Comparison of ENCODE assay signal across 9 mouse cellular contexts in genomic region chr11:70020022-70020631, GRCm38 (mm10). TPM values are rescaled to one million over a fixed set of nuclear protein-coding genes. Genes with fewer than 3 reads are reported as not detected.
A peak's percentile ranks its signal among the peaks of the same experiment; 100 is the strongest.
DNase-seq lines count a peak whose midpoint lies in the region; ATAC-seq and TF ChIP-seq lines count a peak whose summit lies in the region.
"Had no signal": no experiment of that assay in that cellular context is flagged by ENCODE, and none has a peak within 500 bp of the region (broad histone marks: within the 10 kb centered on the region; RNA-seq: fewer than 3 reads in every experiment).

No protein-coding gene starts in this region.

- H3K9me3 ChIP-seq in megakaryocyte, embryonic 14.5 days, result no peaks in the 10 kb centered on the region
- H3K9me3 ChIP-seq in midbrain, postnatal 0 days (ENCODE audit: low read length), result no peaks in the 10 kb centered on the region
- H3K9me3 ChIP-seq: G1E had no signal

- peaks cover 15% of the 10 kb centered on the region for H3K4me1 ChIP-seq in cerebellum, adult 2 months (ENCODE audit: control insufficient read depth, insufficient read depth, low read length)
- peaks cover 78% of the 10 kb centered on the region for H3K4me1 ChIP-seq in megakaryocyte, embryonic 14.5 days
- peaks cover 22% of the 10 kb centered on the region for H3K4me1 ChIP-seq in midbrain, postnatal 0 days (ENCODE audit: insufficient read depth, low read length)

- ATAC-seq in megakaryocyte, adult 5-6 weeks (ENCODE audit: poor library complexity, severe bottlenecking), result no peak
- ATAC-seq in midbrain, postnatal 0 days (ENCODE audit: low FRiP score), result no peak

- peak in 1 of 2 experiments; percentile 40 for DNase-seq in cerebellum, adult 2 months
- no peak for DNase-seq in cerebellum, postnatal 36 days
- DNase-seq in induced T-regulatory cell, adult 2 months (ENCODE audit: low read depth), result peak; percentile 53
- peak; percentile 30 for DNase-seq in midbrain, postnatal 0 days (ENCODE audit: low spot score)
- no peak for DNase-seq in frontal cortex, postnatal 36 days (ENCODE audit: low spot score in 2 of 2)
- no peak for DNase-seq in retina, embryonic 14.5 days (ENCODE audit: low spot score)

- H3K9ac ChIP-seq in midbrain, postnatal 0 days (replicated peaks; ENCODE audit: low read length, poor library complexity, severe bottlenecking), result peak overlapping the region; percentile 80

- no peak overlapping the region for H3K27ac ChIP-seq in cerebellum, adult 2 months (ENCODE audit: insufficient read depth, low read length)
- H3K27ac ChIP-seq in midbrain, postnatal 0 days (ENCODE audit: low read depth, low read length), result peak overlapping the region; percentile 96

- peak overlapping the region; percentile 67 for H3K4me3 ChIP-seq in cerebellum, adult 2 months (replicated peaks; ENCODE audit: insufficient read depth, low read depth, low read length)
- H3K4me3 ChIP-seq in megakaryocyte, embryonic 14.5 days (replicated peaks), result peak overlapping the region; percentile 93
- peak overlapping the region; percentile 63 for H3K4me3 ChIP-seq in midbrain, postnatal 0 days (ENCODE audit: low read depth, low read length)

- no peaks in the 10 kb centered on the region for H3K27me3 ChIP-seq in cerebellum, adult 2 months (ENCODE audit: control insufficient read depth, insufficient read depth, low read length)
- H3K27me3 ChIP-seq in megakaryocyte, embryonic 14.5 days (replicated peaks), result no peaks in the 10 kb centered on the region
- H3K27me3 ChIP-seq in midbrain, postnatal 0 days (ENCODE audit: insufficient read depth, low read length), result no peaks in the 10 kb centered on the region

- peak overlapping the region; percentile 87 for H3K4me2 ChIP-seq in midbrain, postnatal 0 days (ENCODE audit: low read depth, low read length, poor library complexity, severe bottlenecking)

- no peak for TF ChIP-seq CTCF in cerebellum, adult 2 months (IDR thresholded peaks at IDR 0.05; ENCODE audit: borderline replicate concordance, insufficient read depth, low read depth, low read length)
- no peak for TF ChIP-seq CTCF in midbrain, postnatal 0 days (IDR thresholded peaks at IDR 0.05)

- 6% methylated on average over 8 of the region's 8 CpGs for WGBS in cerebellum, adult 2 months
- WGBS in midbrain, postnatal 0 days, result 9% methylated on average over 7 of the region's 8 CpGs

- H3K36me3 ChIP-seq in megakaryocyte, embryonic 14.5 days (replicated peaks; ENCODE audit: low read length), result no peaks in the 10 kb centered on the region
- H3K36me3 ChIP-seq in midbrain, postnatal 0 days (ENCODE audit: insufficient read depth, low read length), result no peaks in the 10 kb centered on the region
- H3K36me3 ChIP-seq: G1E had no signal

- no peak for TF ChIP-seq POLR2A in cerebellum, adult 2 months (IDR thresholded peaks at IDR 0.05; ENCODE audit: borderline replicate concordance, insufficient read depth, low read length)

RNA-seq across cellular contexts. Expression of gene Dlg4, which starts 3.4 kb away (rescaled TPM):
- 352 and 374 TPM in 2 replicates for polyA plus RNA-seq in cerebellum, adult 2 months (2012; rRNA removed)
- polyA plus RNA-seq in megakaryocyte, embryonic 14.5 days (2012; ENCODE audit: insufficient read depth, low replicate concordance), result 16.1 and 22.0 TPM in 2 replicates
- 5.2 and 10.1 TPM in 2 replicates for total RNA-seq in megakaryocyte, adult 5-6 weeks (2015)
- 1.3 and 3.7 TPM in 2 replicates for total RNA-seq in megakaryocyte, adult 5-6 weeks (2017)
- total RNA-seq in midbrain, postnatal 0 days (2014; rRNA removed), result 256 and 269 TPM in 2 replicates
- 16.1 and 18.1 TPM in 2 replicates for polyA plus RNA-seq in midbrain, postnatal 0 days (2015; fragmentation: Nextera tagmentation; extraction: Ambion mirVana)

RNA-seq across cellular contexts. Expression of gene Acadvl, which starts 4.9 kb away (rescaled TPM):
- polyA plus RNA-seq in cerebellum, adult 2 months (2012; rRNA removed), result 104 and 112 TPM in 2 replicates
- polyA plus RNA-seq in megakaryocyte, embryonic 14.5 days (2012; ENCODE audit: insufficient read depth, low replicate concordance), result 12.7 and 34.2 TPM in 2 replicates
- 32.7 and 35.0 TPM in 2 replicates for total RNA-seq in megakaryocyte, adult 5-6 weeks (2015)
- total RNA-seq in megakaryocyte, adult 5-6 weeks (2017), result 31.7 and 37.0 TPM in 2 replicates
- total RNA-seq in midbrain, postnatal 0 days (2014; rRNA removed), result 35.9 and 42.7 TPM in 2 replicates
- polyA plus RNA-seq in midbrain, postnatal 0 days (2015; fragmentation: Nextera tagmentation; extraction: Ambion mirVana), result 62.1 and 64.2 TPM in 2 replicates

RNA-seq across cellular contexts. Expression of gene Dvl2, which starts 19.7 kb away (rescaled TPM):
- 27.2 and 28.9 TPM in 2 replicates for polyA plus RNA-seq in cerebellum, adult 2 months (2012; rRNA removed)
- 28.6 and 64.4 TPM in 2 replicates for polyA plus RNA-seq in megakaryocyte, embryonic 14.5 days (2012; ENCODE audit: insufficient read depth, low replicate concordance)
- 7.9 and 9.3 TPM in 2 replicates for total RNA-seq in megakaryocyte, adult 5-6 weeks (2015)
- total RNA-seq in megakaryocyte, adult 5-6 weeks (2017), result 12.7 and 16.9 TPM in 2 replicates
- 31.5 and 33.3 TPM in 2 replicates for total RNA-seq in midbrain, postnatal 0 days (2014; rRNA removed)
- 19.0 and 20.0 TPM in 2 replicates for polyA plus RNA-seq in midbrain, postnatal 0 days (2015; fragmentation: Nextera tagmentation; extraction: Ambion mirVana)

RNA-seq across cellular contexts. Expression of gene Phf23, which starts 24.6 kb away (rescaled TPM):
- 41.8 and 44.4 TPM in 2 replicates for polyA plus RNA-seq in cerebellum, adult 2 months (2012; rRNA removed)
- 24.1 and 85.6 TPM in 2 replicates for polyA plus RNA-seq in megakaryocyte, embryonic 14.5 days (2012; ENCODE audit: insufficient read depth, low replicate concordance)
- 34.0 and 37.0 TPM in 2 replicates for total RNA-seq in megakaryocyte, adult 5-6 weeks (2015)
- total RNA-seq in megakaryocyte, adult 5-6 weeks (2017), result 42.5 and 45.8 TPM in 2 replicates
- total RNA-seq in midbrain, postnatal 0 days (2014; rRNA removed), result 42.4 and 45.2 TPM in 2 replicates
- polyA plus RNA-seq in midbrain, postnatal 0 days (2015; fragmentation: Nextera tagmentation; extraction: Ambion mirVana), result 37.6 and 40.0 TPM in 2 replicates

RNA-seq across cellular contexts. Expression of gene Gabarap, which starts 29.2 kb away (rescaled TPM):
- polyA plus RNA-seq in cerebellum, adult 2 months (2012; rRNA removed), result 344 and 366 TPM in 2 replicates
- 495 and 977 TPM in 2 replicates for polyA plus RNA-seq in megakaryocyte, embryonic 14.5 days (2012; ENCODE audit: insufficient read depth, low replicate concordance)
- total RNA-seq in megakaryocyte, adult 5-6 weeks (2015), result 843 and 872 TPM in 2 replicates
- total RNA-seq in megakaryocyte, adult 5-6 weeks (2017), result 599 and 651 TPM in 2 replicates
- 197 and 226 TPM in 2 replicates for total RNA-seq in midbrain, postnatal 0 days (2014; rRNA removed)
- polyA plus RNA-seq in midbrain, postnatal 0 days (2015; fragmentation: Nextera tagmentation; extraction: Ambion mirVana), result 501 and 511 TPM in 2 replicates

Comparison
In these comparisons a context has a peak if more than half of its experiments do, and no peak if none do; other contexts are left out.
1. DNase-seq: peak in induced T-regulatory cell, adult 2 months (single experiment) and midbrain, postnatal 0 days (single experiment); none in cerebellum, postnatal 36 days (0 of 2), frontal cortex, postnatal 36 days (0 of 2) and retina, embryonic 14.5 days (single experiment).
2. RNA of gene Dlg4, which starts 3.4 kb away (polyA plus RNA-seq): 352 to 374 TPM in cerebellum, adult 2 months; 16.1 to 22.0 TPM in megakaryocyte, embryonic 14.5 days and 16.1 to 18.1 TPM in midbrain, postnatal 0 days; every median in the first group is over 10 times any median in the second.
3. Peak in every context shown above with its lines, with median percentiles within 50 percentile points of each other: H3K4me3 ChIP-seq.